Mouse (Mus musculus): ENCODE results near the gene Auh. TPM values are rescaled to one million over a fixed set of nuclear protein-coding genes. Genes with fewer than 3 reads are reported as not detected.

Auh gene
- polyA plus RNA-seq, 1 experiment from 2014 or later = 38.6 TPM

DNA sequence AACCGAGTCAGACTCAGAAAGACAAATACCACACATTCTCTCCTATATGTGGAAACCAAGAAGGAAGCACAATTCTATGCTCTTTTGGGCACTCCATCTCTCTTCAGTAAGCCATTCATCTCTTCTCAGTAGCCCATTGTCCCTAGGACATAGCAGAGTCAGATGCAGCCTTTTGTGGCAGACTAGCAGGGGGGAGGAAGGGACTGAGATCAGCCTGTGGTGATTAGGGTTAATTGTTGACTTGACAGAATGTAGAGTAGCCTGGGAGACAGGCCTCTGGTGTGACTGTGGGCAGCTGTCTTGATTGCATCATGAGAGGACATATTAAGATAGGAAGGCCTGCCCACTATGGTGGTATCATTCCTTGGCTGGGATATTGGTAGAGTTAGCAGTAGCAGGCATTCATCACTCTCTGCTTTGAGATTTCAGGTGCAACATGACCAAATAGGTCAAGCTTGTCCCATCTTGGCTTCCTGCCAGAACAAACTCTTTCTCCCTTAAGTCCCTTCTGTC, 13.5 kb upstream of the Auh start:
- H3K27ac ChIP-seq (ENCODE audit: low read depth) = no peak overlapping the region
- peaks cover 10% of the 10 kb centered on the region; the same call in 1 of the 2 replicates for H3K4me1 ChIP-seq (replicated peaks; ENCODE audit: control insufficient read depth, insufficient read depth, low read length)
- no peaks in the 10 kb centered on the region for H3K27me3 ChIP-seq (replicated peaks; ENCODE audit: control insufficient read depth, insufficient read depth, low read length)
- WGBS = 87% methylated on average over 1 of the region's 1 CpGs
- H3K4me3 ChIP-seq (ENCODE audit: low read depth, low read length) = no peak overlapping the region
- no peak overlapping the region for H3K4me2 ChIP-seq (ENCODE audit: low read length)
- no peaks in the 10 kb centered on the region for H3K9me3 ChIP-seq (ENCODE audit: control insufficient read depth, low read length)
- H3K9ac ChIP-seq (ENCODE audit: low read length) = no peak overlapping the region
- no peak for DNase-seq (ENCODE audit: low spot score)
- H3K36me3 ChIP-seq (ENCODE audit: control insufficient read depth, insufficient read depth, low read length) = no peaks in the 10 kb centered on the region
- ATAC-seq (replicated peaks; ENCODE audit: low FRiP score, low TSS enrichment, low read depth) = no peak

DNA sequence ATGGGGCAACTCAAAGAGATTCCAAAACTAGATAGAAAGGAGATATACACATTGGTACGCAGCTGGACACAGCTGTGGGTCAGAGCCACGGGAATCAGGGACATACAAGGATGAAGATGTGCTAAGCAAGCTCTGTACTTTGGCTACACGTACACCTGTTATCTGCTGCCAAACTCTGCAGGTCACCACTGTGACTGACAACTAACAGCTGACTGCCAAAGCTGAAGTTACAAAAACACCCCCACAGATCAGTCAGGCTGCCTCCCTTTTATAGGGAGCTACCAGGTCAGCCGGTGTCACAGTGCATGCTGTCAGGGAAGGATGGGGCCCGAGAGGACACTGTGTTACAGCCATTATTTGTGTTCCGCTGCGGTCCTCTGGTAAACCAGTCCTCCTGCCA, 11.5 kb upstream of the Auh start:
- H3K9ac ChIP-seq (ENCODE audit: low read length) = no peak overlapping the region
- H3K27ac ChIP-seq (ENCODE audit: low read depth) = no peak overlapping the region
- ATAC-seq (replicated peaks; ENCODE audit: low FRiP score, low TSS enrichment, low read depth) = no peak
- H3K36me3 ChIP-seq (ENCODE audit: control insufficient read depth, insufficient read depth, low read length) = no peaks in the 10 kb centered on the region
- no peaks in the 10 kb centered on the region for H3K27me3 ChIP-seq (replicated peaks; ENCODE audit: control insufficient read depth, insufficient read depth, low read length)
- H3K4me3 ChIP-seq (ENCODE audit: low read depth, low read length) = no peak overlapping the region
- H3K4me1 ChIP-seq (replicated peaks; ENCODE audit: control insufficient read depth, insufficient read depth, low read length) = peaks cover 8% of the 10 kb centered on the region; the same call in 1 of the 2 replicates
- no peak overlapping the region for H3K4me2 ChIP-seq (ENCODE audit: low read length)
- DNase-seq (ENCODE audit: low spot score) = no peak
- 77% methylated on average over 7 of the region's 7 CpGs for WGBS
- H3K9me3 ChIP-seq (ENCODE audit: control insufficient read depth, low read length) = no peaks in the 10 kb centered on the region

DNA sequence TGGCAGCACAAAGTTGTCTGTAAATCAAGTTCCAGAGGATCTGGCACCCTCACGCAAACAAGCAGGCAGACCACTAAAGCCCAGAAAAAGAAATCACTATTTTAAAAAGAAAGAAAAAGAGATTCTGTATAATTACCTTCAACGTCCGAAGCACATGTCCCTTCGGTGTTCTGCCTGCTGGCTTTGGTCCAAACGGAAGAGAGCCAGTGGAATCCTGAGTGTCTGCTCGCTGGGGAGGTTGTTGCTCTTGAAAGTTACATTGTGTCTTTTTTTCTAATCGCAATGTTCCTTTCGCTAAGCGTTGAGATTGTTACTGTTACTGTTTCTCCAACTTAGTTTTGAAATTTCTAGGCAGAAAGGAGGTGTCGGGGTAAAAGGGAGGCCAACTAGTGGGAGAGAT, 1.1 kb upstream of the Auh start:
- Histone ChIP-seq H3K4me2 (ENCODE audit: low read length) (no peak overlapping the region; the same call in 1 of the 2 replicates), H3K27me3 (replicated peaks; ENCODE audit: control insufficient read depth, insufficient read depth, low read length) (no peaks in the 10 kb centered on the region), H3K9ac (ENCODE audit: low read length) (no peak overlapping the region), H3K4me3 (ENCODE audit: low read depth, low read length) (no peak overlapping the region), H3K4me1 (replicated peaks; ENCODE audit: control insufficient read depth, insufficient read depth, low read length) (peaks cover 20% of the 10 kb centered on the region), H3K27ac (ENCODE audit: low read depth) (no peak overlapping the region), H3K36me3 (ENCODE audit: control insufficient read depth, insufficient read depth, low read length) (no peaks in the 10 kb centered on the region), H3K9me3 (ENCODE audit: control insufficient read depth, low read length) (no peaks in the 10 kb centered on the region)
- DNase-seq (ENCODE audit: low spot score) = no peak
- WGBS = 43% methylated on average over 10 of the region's 10 CpGs
- no peak for ATAC-seq (replicated peaks; ENCODE audit: low FRiP score, low TSS enrichment, low read depth)

DNA sequence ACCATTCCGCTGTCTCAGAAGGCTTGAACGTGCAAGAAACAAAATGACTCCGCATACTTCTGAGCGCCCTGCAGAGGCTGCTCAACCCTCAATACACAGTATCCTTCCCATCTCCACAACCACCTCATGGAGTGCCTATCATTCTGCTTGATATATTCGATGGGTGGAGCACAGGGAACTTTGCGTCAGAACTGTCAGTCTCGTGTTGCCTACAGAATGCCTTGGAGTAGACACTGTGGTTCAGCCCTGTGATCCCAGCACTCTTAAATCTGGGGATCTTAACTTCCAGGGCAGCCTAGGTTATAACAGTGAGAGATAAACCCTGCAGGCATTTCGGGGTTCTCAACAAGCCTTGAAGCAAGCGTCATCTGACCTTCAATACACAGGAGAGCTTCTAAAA, 1.1 kb downstream of the Auh start:
- ATAC-seq (replicated peaks; ENCODE audit: low FRiP score, low TSS enrichment, low read depth) = no peak
- peaks cover 20% of the 10 kb centered on the region for H3K4me1 ChIP-seq (replicated peaks; ENCODE audit: control insufficient read depth, insufficient read depth, low read length)
- H3K36me3 ChIP-seq (ENCODE audit: control insufficient read depth, insufficient read depth, low read length) = no peaks in the 10 kb centered on the region
- DNase-seq (ENCODE audit: low spot score) = no peak
- H3K9me3 ChIP-seq (ENCODE audit: control insufficient read depth, low read length) = no peaks in the 10 kb centered on the region
- peak overlapping the region; percentile 83 for H3K4me3 ChIP-seq (ENCODE audit: low read depth, low read length)
- H3K27me3 ChIP-seq (replicated peaks; ENCODE audit: control insufficient read depth, insufficient read depth, low read length) = no peaks in the 10 kb centered on the region
- 68% methylated on average over 9 of the region's 9 CpGs for WGBS
- no peak overlapping the region; the same call in 1 of the 2 replicates for H3K9ac ChIP-seq (ENCODE audit: low read length)
- H3K27ac ChIP-seq (ENCODE audit: low read depth) = no peak overlapping the region
- H3K4me2 ChIP-seq (ENCODE audit: low read length) = peak overlapping the region; percentile 52

DNA sequence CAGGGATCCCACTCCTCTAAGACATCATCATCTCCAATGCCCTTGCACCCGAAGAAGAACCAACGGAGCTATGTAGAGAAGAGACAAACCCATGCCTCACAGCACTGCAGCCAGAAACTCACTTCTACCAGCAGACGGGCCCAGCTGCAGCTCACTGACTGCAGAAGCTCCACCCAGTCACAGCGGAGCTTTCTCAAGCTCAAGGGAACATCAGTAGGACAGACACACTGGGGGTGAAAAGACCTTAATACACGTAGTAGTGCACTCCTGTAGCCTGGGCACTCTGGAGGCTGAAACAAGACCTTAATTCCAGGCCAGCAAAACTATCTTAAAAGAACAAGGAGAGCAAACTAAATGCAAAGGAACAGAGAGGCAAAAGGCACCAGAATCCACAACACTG, 5.0 kb downstream of the Auh start:
- Histone ChIP-seq H3K9ac (ENCODE audit: low read length) (no peak overlapping the region), H3K27me3 (replicated peaks; ENCODE audit: control insufficient read depth, insufficient read depth, low read length) (no peaks in the 10 kb centered on the region), H3K9me3 (ENCODE audit: control insufficient read depth, low read length) (no peaks in the 10 kb centered on the region), H3K27ac (ENCODE audit: low read depth) (no peak overlapping the region), H3K4me3 (ENCODE audit: low read depth, low read length) (no peak overlapping the region), H3K4me1 (replicated peaks; ENCODE audit: control insufficient read depth, insufficient read depth, low read length) (peaks cover 15% of the 10 kb centered on the region), H3K36me3 (ENCODE audit: control insufficient read depth, insufficient read depth, low read length) (no peaks in the 10 kb centered on the region), H3K4me2 (ENCODE audit: low read length) (no peak overlapping the region)
- ATAC-seq (replicated peaks; ENCODE audit: low FRiP score, low TSS enrichment, low read depth) (no peak), DNase-seq (ENCODE audit: low spot score) (no peak)
- WGBS = 84% methylated on average over 5 of the region's 5 CpGs

DNA sequence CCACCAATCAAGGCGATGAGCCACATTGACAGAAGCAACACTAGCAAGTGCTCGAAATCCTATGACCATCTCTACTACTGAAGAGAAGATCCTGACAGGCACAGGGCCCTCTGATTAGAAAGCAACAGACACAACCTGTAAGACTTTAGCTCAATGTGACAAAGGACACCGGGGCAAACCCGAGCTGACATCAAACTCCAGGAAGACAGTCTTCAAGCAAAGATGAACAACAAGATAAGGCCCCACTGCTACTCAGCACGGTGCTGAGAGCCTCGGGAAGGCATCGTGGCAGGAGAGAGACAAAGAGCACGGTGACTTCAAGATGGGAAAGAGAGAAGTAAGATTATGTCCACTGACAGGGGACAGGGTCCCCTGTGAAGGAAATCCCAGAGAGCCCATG, 7.5 kb downstream of the Auh start:
- Histone ChIP-seq H3K36me3 (ENCODE audit: control insufficient read depth, insufficient read depth, low read length) (0 out of 2 replicates have a peak, but pooled peaks cover 3% of the 10 kb centered on the region), H3K9ac (ENCODE audit: low read length) (no peak overlapping the region), H3K9me3 (ENCODE audit: control insufficient read depth, low read length) (no peaks in the 10 kb centered on the region), H3K4me3 (ENCODE audit: low read depth, low read length) (no peak overlapping the region), H3K27ac (ENCODE audit: low read depth) (no peak overlapping the region), H3K4me2 (ENCODE audit: low read length) (no peak overlapping the region), H3K27me3 (replicated peaks; ENCODE audit: control insufficient read depth, insufficient read depth, low read length) (no peaks in the 10 kb centered on the region), H3K4me1 (replicated peaks; ENCODE audit: control insufficient read depth, insufficient read depth, low read length) (no peaks in the 10 kb centered on the region)
- 80% methylated on average over 8 of the region's 8 CpGs for WGBS
- DNase-seq (ENCODE audit: low spot score) (no peak), ATAC-seq (replicated peaks; ENCODE audit: low FRiP score, low TSS enrichment, low read depth) (no peak)

DNA sequence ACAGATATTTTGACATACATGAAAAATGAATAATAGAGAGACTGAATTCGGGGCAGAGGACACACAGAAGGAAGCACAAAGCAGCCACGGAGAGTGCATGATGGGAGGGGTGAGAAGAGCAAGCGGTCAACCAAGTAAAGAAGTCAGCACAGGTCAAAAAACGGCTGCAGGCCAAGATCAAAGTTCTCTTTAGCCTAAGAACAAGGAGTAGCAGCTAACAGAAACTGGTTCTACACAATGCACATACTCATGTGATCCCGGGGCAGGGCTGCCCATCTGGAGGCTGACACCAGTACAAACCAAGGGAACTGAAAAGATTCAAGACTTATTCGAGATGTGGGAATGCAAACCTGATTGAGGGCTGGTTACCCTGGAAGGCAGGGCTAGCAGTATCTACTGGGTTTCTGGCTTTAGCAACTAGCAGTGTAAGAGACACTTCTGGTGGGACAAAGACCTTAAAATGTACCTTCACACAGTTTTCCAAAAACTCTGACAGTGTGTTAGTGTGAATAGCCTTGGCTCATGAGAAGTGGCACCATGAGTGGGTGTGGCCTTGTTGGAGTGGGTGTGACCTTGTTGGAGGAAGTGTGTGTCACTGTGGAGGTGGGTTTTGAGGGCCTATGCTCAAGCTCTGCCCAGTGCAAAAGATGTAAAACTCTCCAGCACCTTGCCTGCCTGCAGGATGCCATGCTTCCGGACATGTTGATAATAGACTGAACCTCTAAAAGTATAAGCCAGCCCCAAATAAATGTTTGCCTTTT, 8.2 kb downstream of the Auh start:
- Histone ChIP-seq H3K4me1 (replicated peaks; ENCODE audit: control insufficient read depth, insufficient read depth, low read length) (no peaks in the 10 kb centered on the region), H3K4me2 (ENCODE audit: low read length) (no peak overlapping the region), H3K27me3 (replicated peaks; ENCODE audit: control insufficient read depth, insufficient read depth, low read length) (no peaks in the 10 kb centered on the region), H3K4me3 (ENCODE audit: low read depth, low read length) (no peak overlapping the region), H3K36me3 (ENCODE audit: control insufficient read depth, insufficient read depth, low read length) (0 out of 2 replicates have a peak, but pooled peaks cover 3% of the 10 kb centered on the region), H3K9me3 (ENCODE audit: control insufficient read depth, low read length) (no peaks in the 10 kb centered on the region), H3K9ac (ENCODE audit: low read length) (no peak overlapping the region), H3K27ac (ENCODE audit: low read depth) (no peak overlapping the region)
- DNase-seq (ENCODE audit: low spot score) = no peak
- 79% methylated on average over 7 of the region's 7 CpGs for WGBS
- no peak for ATAC-seq (replicated peaks; ENCODE audit: low FRiP score, low TSS enrichment, low read depth)

DNA sequence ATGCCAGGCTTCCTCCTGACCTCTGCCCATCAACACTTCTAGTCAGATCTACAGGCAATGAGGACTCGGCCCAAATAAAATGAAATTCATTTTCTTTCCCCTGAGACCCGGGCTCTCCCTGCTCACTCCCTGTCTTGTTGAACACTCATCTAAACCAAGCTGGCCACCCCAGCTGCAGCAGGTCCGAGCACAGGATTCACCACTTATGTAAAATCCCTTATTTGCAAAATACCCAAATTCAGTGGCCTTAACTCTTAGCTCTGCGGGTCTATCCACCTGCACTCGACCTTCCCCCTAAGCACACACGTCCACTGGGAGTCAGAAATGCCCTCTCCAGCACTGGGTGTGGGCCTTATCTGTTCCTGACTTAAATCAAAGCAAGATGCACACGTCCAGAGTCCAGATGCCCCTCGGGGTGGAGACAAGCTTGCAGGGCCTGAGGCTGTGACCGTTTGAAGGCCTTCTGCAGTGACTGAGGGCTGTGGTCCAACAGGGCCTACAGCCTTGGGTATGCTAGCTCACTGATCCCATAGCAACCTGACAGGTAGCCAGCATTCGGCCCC, 9.6 kb downstream of the Auh start:
- no peak overlapping the region for H3K4me3 ChIP-seq (ENCODE audit: low read depth, low read length)
- 73% methylated on average over 10 of the region's 10 CpGs for WGBS
- H3K27ac ChIP-seq (ENCODE audit: low read depth) = no peak overlapping the region
- no peak for ATAC-seq (replicated peaks; ENCODE audit: low FRiP score, low TSS enrichment, low read depth)
- 0 out of 2 replicates have a peak, but pooled peaks cover 3% of the 10 kb centered on the region for H3K36me3 ChIP-seq (ENCODE audit: control insufficient read depth, insufficient read depth, low read length)
- H3K4me1 ChIP-seq (replicated peaks; ENCODE audit: control insufficient read depth, insufficient read depth, low read length) = 0 out of 2 replicates have a peak, but pooled peaks cover under 1% of the 10 kb centered on the region
- no peak for DNase-seq (ENCODE audit: low spot score)
- H3K9ac ChIP-seq (ENCODE audit: low read length) = no peak overlapping the region
- H3K9me3 ChIP-seq (ENCODE audit: control insufficient read depth, low read length) = no peaks in the 10 kb centered on the region
- H3K27me3 ChIP-seq (replicated peaks; ENCODE audit: control insufficient read depth, insufficient read depth, low read length) = no peaks in the 10 kb centered on the region
- H3K4me2 ChIP-seq (ENCODE audit: low read length) = no peak overlapping the region

All from intestine, embryonic 14.5 days (tissue).